Mouse (Mus musculus) testis, postnatal 10 days (tissue): Measurements from ENCODE around the gene Cacna1c.

Source experiments
- DNase-seq: peaks from one replicate; pipeline ENCODE4 v3.0.0; 2021; ENCODE audit warnings: low spot score

The Cacna1c gene

DNA sequence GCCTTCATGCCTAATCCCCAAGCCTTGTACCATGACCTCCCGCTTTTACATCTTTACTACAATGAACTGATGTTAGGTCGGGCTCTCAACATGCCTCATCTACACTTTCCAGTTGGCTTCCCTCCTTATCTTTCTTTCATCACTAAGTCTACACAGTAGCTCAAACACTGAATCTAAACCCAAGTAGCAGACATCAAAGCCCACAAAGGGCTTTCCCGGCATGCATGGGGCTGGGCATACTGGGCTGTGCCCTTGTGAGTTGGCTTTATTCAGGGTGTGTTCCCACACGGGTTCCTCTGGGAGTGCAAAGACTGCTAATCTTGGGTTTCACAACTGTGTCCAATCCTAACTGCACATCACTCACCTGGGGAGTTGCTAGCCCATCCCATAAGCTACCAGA lies 542.9 kb downstream of the Cacna1c start:
- DNase-seq = no peak

- no peak for DNase-seq
Measured at GRCm38 (mm10) chr6:118649121-118649783, 547.0 kb downstream of the Cacna1c start.

- peak; percentile 92 for DNase-seq
Measured at GRCm38 (mm10) chr6:118646265-118647061, 549.8 kb downstream of the Cacna1c start.

DNA sequence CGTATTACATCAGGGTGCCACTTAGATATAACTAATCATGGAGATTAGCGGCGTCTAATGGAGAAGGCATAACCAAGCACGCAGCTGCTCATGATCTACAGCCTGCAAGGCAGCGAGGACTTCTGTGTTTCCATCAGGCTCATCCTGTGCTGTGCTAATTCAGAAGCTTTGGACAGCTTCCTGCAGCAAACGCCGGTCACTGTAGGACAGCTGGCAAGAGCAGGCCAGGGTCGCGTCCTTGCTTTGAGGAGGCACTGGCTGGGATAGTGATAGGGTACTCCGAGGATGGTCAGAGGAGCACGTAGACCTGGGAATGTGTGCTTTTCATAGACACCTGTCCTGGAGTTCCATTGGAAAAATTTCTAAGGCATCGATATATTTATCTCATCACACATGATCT lies 551.4 kb downstream of the Cacna1c start:
- no peak for DNase-seq

DNA sequence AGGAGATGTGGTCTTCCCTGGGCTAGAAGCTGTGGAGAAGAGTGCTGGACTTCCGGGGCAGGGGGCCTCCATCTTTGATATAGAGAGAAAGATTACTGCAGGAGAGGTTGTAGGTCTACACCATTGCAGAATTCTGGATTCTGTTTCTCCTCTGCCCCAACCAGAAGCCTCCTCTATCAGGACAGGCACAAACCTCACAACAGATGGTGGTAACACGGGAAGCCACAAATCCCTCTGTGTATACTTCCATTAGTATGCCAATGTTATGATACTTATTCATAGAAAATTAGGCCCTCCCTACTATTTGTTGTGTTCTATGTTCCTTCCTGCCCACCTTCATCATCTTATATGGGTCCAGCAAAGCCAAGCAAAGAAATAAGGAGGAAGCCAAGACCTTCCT lies 552.7 kb downstream of the Cacna1c start:
- DNase-seq = no peak

DNA sequence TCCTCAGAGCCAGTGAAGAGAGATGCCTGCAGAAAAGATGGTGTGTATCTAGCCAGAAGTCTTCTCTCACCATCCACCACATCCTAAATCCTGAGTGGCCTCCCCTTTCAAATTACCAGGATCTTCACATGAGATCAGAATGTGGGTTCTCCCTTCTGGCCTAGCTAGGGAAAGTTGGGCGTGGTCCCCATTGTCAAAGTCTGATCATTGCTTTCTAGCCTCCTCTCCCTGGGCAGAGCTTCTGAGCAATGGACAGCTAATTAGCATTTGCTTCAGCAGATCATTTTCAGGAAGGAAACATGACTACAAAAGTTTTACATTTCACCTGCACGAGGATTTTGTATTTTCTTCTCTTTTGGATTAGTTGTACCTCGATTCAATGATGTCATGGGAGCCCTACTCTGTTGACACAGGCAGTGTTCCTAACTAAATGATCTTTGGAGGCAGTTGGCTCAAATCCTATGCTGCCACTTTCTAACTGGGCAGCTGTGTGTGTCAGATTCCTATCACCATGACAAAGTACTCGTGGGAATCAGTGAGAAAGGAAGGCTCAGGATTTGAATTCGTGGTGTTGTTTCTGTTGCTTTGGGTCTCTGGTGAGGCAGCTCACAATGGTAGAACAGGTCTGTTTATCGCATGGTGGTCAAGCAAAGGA lies 554.4 kb downstream of the Cacna1c start:
- DNase-seq = no peak

- DNase-seq = no peak
Measured at GRCm38 (mm10) chr6:118639816-118640215, 556.4 kb downstream of the Cacna1c start.

GRCm38 (mm10) chr6:118638911-118639310 lies 557.3 kb downstream of the Cacna1c start:
- DNase-seq = no peak

GRCm38 (mm10) chr6:118632491-118632890 lies 563.7 kb downstream of the Cacna1c start:
- DNase-seq = no peak

DNA sequence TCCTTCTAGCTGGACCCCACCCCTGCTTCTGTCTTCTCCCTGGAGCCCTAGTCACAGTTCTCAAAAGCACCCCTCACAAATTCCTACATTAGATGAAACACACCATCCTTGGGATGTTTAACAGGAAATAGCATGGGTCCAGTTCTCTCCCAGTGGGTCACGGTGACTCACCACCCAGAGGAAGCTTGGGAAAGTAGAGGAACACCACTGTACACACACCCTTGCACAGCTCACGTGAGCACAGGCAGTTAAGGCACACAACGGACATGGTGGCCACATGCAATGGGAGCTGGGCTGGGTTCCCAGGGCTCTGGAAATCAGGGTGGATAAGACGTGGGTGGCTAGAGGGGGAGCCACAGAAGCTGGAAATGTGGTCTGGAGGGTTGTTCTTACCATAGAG lies 566.2 kb downstream of the Cacna1c start:
- DNase-seq = no peak

- no peak for DNase-seq
Measured at GRCm38 (mm10) chr6:118626246-118626645, 570.0 kb downstream of the Cacna1c start.

- no peak for DNase-seq
Measured at GRCm38 (mm10) chr6:118623609-118624008, 572.6 kb downstream of the Cacna1c start.

DNA sequence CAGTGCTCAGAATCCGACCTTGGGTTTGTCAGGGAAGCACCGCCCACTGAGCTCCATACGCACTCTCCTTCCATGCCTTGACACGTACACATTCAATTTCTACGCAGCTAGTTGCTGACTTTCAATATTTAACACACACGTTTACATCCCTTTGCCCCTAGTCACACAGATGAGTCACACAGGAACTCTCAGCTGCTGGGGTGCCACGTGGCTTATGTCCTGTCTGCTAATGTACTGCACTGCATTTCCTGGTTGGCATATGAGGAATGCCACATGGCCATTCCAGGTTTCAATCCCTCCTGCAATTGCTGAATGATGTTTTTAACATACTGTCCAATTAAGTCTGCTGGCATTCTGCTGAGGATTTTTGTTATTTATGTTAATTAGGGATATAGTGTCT lies 574.4 kb downstream of the Cacna1c start:
- no peak for DNase-seq

- DNase-seq = no peak
Measured at GRCm38 (mm10) chr6:118621406-118621805, 574.8 kb downstream of the Cacna1c start.

DNA sequence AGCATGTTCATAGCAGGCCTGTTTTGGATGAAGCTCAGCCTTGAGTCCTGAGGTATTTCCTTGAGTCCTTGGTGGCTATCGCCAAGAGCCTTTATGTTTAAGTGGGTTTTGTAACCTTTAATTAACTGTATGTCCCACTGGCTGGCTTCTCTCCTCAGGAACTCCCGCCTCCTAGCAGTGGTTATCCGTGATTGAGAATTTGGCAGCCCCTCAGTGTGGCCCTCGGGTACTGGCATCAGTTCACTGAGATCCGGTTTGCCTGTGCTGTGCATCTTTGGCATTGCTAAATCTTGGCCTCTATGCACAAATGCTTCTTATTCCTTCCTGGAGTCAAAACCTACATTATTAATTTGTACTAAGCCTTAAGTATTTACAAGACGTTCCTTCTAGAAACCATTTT lies 587.3 kb downstream of the Cacna1c start:
- no peak for DNase-seq

DNA sequence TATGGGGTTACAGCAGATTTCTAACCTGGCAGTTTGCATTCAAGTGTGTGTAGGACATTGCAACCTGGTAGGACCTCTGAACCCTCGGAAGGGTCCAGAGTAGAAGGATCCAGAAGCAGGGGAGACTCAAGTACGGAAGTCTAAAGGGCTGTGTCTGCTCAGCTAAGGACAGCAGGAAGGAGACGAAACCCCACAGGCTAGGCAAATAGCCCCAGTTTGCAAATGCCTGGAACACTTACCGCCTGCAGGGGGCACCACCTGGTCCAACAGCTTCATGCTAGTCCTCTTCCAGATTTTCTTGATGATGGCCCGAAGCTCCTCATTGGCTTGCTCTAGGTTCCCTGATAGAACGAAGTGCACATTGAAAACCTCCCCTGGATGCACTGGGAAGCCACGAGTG lies 590.2 kb downstream of the Cacna1c start:
- no peak for DNase-seq

DNA sequence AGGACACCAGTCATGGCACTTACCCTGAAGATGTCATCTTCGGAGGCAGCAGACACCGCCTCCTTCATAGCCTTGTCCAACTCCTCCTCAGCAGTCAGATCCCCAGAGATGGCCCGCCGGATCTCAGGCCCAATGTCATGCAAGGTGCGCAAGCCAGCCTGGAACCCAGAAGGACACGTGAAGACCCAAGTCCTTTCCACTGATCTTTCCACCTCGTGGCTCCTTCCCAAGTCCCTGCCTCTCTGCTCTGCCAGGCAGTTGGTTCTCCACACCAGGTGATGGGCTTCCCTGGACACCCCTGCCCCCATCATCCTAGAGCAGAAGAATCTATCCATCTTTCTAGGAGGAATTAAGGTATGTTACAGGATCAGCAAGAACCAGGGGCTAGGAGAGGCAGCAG lies 592.4 kb downstream of the Cacna1c start:
- DNase-seq = no peak

DNA sequence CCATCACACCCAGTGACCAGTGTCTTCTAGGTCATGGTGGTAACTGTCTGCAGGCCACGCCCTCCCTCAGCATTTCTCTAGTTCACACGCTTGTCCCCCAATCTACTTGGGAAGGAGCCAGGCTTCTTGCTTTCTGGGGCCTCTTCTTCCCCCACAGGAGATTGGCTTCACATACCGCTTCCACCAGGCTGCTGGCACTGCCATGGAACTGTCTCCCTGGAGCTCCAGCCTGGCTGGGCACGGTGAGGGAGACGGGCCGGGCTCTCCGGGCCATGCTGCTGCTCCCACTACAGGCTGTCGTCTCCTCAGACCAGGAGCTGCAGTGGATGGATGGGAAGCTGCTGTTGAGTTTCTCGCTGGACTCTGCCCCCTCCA lies 600.5 kb downstream of the Cacna1c start:
- DNase-seq = no peak

DNA sequence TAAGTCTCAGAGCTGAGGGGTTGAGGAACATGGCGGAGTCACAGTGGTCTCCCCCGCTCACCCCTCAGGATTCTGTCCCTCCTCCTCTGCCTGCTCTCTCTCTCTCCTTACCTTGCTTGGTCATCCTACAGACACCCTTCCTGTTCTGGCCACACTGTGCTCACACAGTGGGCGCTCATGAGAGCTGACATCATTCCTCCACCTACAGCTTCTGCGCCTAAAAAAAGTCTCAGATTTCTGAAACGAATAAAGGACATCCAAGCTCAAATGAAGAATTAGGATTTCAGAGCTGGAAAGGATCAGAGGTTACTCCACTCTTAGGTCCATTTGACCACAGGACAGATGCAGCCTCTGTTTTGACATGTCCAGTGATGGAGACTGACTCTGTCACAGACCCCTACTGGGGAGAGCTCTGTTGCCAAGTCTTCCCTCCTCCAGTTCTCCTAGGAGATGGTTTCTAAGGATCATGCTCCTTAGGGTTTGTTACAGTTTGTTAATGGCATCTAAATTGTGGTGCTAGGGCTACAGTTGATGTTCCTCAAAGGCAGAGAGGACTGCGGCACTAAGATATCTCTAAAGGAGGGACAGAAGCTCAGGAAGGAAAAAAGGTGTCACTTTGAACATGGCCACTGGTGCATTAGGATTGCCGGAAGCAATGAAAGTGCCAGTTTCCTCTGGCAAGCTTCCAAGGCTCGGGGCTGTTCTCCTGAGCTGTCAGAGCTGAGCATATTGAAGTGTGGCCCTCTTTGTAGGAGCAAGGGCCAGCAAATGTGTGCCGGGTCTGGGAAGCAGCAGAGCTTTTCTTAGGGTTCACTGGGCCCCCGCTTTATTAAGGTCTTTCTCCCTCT lies 601.2 kb downstream of the Cacna1c start:
- DNase-seq = no peak

- DNase-seq = no peak
Measured at GRCm38 (mm10) chr6:118594070-118594469, 602.1 kb downstream of the Cacna1c start.

DNA sequence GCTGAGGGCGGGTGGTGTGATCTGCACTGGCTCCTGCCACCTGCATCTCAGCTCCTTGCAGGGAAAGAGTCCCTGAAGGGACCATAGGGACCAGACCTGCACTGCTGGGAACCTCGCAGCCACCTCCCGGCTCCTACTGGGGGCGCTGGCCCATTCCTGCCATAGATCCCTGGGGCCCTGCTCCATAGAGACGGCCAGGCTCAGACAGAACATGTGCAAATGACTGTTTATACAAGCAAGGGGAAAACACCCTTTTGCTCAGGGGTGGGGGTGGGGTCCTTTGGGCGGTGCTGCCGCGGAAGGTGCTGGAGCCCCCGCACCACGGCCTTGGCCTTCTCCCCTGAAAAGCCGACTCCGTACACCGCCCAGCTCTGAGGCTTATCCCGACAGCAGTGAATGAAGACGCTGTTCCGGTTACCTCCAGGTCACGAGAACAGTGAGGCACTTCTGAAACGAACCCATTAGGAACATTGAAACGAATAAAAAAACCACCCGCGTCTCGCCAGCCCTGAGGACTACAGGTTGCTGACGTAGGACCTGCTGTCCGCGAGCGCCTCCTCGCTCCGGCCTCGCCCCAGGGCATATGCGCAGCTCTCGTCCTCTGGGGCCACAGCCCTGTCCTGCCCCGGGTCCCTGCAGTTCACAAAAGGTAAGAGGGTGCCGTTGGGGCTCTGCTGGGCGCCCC lies 602.7 kb downstream of the Cacna1c start:
- peak; percentile 51 for DNase-seq
